Mouse (Mus musculus): ENCODE results near the gene Churc1. TPM values are rescaled to one million over a fixed set of nuclear protein-coding genes. Genes with fewer than 3 reads are reported as not detected.

Churc1 gene
- total RNA-seq, 2 experiments from 2014 or later, result 48.9 to 57.2 TPM

DNA sequence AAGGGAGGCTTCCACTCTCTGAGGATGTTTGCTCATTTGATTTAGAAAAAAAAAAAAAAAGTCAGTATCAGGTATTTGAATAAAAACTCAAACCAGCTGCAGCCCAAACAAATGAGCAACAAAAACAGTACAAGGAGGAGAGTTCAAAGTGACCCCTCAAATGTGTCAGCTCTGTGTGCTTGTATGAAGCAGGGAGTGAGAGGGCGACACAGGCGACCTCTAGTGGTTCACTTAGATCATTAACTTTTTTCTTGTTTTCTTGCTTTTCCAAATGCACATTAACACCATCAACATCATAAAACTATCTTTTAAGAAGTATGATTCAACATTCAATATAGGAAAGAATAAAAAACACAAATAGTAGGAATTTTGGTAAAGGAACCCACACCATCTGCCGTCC lies 67.4 kb downstream of the Churc1 start:
- ATAC-seq (replicated peaks; ENCODE audit: poor library complexity), result no peak; the same call in 1 of the 2 replicates

Other genes starting within 250 kb of the Churc1 start
- gene Plekhg3, start 234.6 kb upstream of the Churc1 start, total RNA-seq (2015), result 11.1 and 13.6 TPM in 2 replicates
- 13.7 and 13.9 TPM in 2 replicates for gene Plekhg3, start 234.6 kb upstream of the Churc1 start, total RNA-seq (2017)
- gene Sptb, start 55.0 kb upstream of the Churc1 start, total RNA-seq (2015), result 2.2 and 2.3 TPM in 2 replicates
- 2.4 and 4.3 TPM in 2 replicates for gene Sptb, start 55.0 kb upstream of the Churc1 start, total RNA-seq (2017)
- gene Fntb, start 51 bp downstream of the Churc1 start, total RNA-seq (2015), result 11.9 and 12.7 TPM in 2 replicates
- 5.0 and 7.3 TPM in 2 replicates for gene Fntb, start 51 bp downstream of the Churc1 start, total RNA-seq (2017)
- not detected in 2 replicates for gene Gpx2, start 30.0 kb downstream of the Churc1 start, total RNA-seq (2015)
- gene Gpx2, start 30.0 kb downstream of the Churc1 start, total RNA-seq (2017), result not detected in 2 replicates
- gene Rab15, start 57.4 kb downstream of the Churc1 start, total RNA-seq (2015), result not detected in 2 replicates
- gene Rab15, start 57.4 kb downstream of the Churc1 start, total RNA-seq (2017), result 1.1 TPM in 1 of 2 replicates, not detected in the other
- gene Max, start 196.7 kb downstream of the Churc1 start, total RNA-seq (2015), result 114 and 116 TPM in 2 replicates
- 100 and 122 TPM in 2 replicates for gene Max, start 196.7 kb downstream of the Churc1 start, total RNA-seq (2017)

Data from megakaryocyte progenitor cell, adult 5-6 weeks (primary cell).